Mouse (Mus musculus): ENCODE data around the gene Enpp6.

DNA sequence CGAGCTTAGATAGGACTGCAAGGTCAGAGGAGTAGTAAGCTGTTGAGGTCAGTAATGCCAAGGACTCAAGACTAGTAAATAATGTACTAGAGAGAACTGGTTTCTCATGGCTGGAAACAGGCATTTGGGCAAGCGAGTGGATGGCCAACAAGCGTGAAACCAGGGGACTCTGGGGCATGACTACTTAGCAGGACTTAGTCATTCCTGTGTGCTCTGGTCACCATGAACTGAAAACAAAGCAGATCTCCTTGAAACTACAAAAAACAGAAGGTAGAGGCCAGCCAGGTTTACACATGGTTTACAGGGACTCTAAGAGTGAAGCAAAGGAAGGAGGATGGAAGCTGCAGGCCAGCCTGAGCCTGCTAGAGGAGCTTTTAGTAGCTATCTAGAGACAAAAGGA lies 82.9 kb downstream of the Enpp6 start:
- TF ChIP-seq EP300 (IDR thresholded peaks at IDR 0.05; ENCODE audit: low read depth) (no peak), CTCF (IDR thresholded peaks at IDR 0.05; ENCODE audit: low read depth) (no peak)

All from liver, postnatal 0 days (tissue).